Mouse (Mus musculus) liver, adult 2 months (tissue): Measurements from ENCODE around the gene Ntn5.

Source experiments
- CTCF ChIP-seq: fragments of 200-500 bp; IDR thresholded peaks from 2 replicates; pipeline ENCODE4 v1.5.1; 2011; ENCODE audit warnings: low read depth, low read length, control low read depth
- POLR2A ChIP-seq: fragments of 200-500 bp; IDR thresholded peaks from 2 replicates; pipeline ENCODE4 v1.6.1; 2011; ENCODE audit warnings: low read length, control low read depth; ENCODE audit not compliant: insufficient read depth; ENCODE audit errors: extremely low read depth

DNA sequence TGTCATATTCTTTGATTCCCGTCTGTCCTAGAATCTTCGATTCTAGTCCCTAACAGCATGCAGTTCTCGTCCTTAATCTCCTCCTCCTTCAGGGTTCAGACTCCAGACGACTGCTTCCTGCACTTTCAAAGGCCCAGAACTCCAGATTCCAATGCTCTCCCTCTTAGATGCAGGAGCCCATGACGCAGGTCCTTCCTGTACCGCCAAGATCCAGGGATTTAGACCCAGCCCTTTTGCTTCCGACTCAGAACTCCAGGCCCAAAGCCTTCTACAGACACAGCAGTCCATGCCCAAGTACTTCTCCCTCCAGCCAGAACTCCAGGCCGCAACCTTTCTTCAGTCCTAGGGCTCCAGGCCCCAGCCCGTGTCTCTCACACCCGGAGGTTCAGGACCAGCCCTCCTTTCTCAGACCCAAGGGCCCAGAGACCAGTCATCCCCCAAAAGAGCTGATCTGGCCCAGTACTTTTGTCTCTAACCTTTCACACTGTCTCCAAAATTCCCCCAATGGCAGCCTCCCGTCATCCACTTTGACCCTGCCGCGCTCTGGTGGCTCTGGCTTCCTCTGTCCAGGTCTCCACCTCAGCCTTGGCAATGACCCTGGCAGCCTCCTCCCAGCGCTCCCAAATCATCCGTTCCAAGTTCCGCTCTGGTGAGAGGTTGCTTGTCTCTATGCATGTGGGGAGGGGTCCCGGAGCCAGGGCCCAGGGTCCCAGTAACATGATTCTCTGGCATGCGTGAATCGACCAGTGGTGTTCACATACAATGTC, 43.4 kb upstream of the Ntn5 start:
- TF ChIP-seq CTCF (no peak), POLR2A (no peak)
